Mouse (Mus musculus) layer of hippocampus, adult 9-11 months (tissue): ENCODE data around the gene Leo1.
"Not testable (repeated sequence)": the region's sequence is repeated elsewhere in the genome, so short reads cannot be mapped to it uniquely, and the experiment has no call there.

ENCODE experiments used
- DNase-seq: peaks from one replicate; pipeline ENCODE4 v3.0.0; 2022

Gene Leo1

GRCm38 (mm10) chr9:75427366-75428273, 13.7 kb upstream of the Leo1 start:
- peak; percentile 63 for DNase-seq

DNA sequence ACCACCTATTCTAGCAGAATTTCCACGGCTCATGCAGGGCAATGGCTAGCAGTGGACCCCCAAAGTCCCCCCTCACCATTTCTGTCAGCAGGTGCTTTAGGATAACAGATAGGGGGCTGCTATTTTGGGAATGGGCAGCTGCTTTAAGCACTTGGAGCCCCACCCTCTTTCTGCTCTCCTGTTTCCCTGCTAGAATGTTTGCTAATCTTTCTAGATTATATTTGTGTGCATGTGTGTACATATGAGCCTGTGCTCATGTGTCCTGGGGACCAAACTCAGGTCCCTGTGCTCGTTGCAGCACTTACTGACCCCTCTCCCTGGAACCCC, 13.1 kb upstream of the Leo1 start:
- DNase-seq: no peak

- no peak for DNase-seq
Measured at GRCm38 (mm10) chr9:75429040-75429439, 12.3 kb upstream of the Leo1 start.

GRCm38 (mm10) chr9:75429657-75430056, 11.7 kb upstream of the Leo1 start:
- no peak for DNase-seq

- DNase-seq: no peak
Measured at GRCm38 (mm10) chr9:75430822-75431621, 10.3 kb upstream of the Leo1 start.

GRCm38 (mm10) chr9:75432694-75433093, 8.6 kb upstream of the Leo1 start:
- DNase-seq: no peak

- peak; percentile 38 for DNase-seq
Measured at GRCm38 (mm10) chr9:75434172-75434793, 7.0 kb upstream of the Leo1 start.

DNA sequence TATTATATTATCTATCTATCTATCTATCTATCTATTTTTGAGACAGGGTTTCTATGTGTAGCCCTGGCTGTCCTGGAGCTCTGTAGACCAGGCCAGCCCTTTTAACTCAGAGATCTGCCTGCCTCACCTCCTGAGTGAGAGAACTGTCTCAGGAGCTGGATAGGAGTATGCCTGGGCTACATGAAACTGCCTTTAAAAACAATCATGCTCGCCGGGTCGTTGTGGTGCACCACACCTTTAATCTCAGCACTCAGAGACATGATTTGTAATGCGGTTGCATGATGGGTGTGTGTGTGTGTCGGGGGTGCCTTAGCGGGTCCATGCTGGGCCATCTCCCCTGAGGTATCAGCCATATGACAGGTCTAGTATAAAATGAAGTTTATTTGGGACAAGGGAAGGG, 6.5 kb upstream of the Leo1 start:
- DNase-seq: no peak

DNA sequence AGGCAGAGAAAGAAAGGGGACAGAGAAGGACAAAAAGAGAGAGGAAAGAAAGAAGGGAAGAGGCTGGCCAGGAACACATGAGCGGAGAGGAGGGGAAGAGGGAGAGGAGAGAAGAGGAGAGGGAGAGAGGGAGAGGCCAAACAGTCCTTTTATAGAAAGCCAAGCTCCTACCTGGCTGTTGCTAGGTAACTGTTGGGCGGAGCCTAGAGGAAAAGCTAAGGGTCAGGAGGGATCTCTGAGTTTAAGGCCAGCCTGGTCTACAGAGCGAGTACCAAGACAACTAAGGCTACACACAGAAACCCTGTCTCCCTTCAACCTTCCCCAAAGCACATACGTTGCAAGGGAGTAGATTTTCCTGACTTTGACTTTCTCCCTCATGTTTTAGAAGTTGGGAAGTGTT, 6.0 kb upstream of the Leo1 start:
- no peak for DNase-seq

DNA sequence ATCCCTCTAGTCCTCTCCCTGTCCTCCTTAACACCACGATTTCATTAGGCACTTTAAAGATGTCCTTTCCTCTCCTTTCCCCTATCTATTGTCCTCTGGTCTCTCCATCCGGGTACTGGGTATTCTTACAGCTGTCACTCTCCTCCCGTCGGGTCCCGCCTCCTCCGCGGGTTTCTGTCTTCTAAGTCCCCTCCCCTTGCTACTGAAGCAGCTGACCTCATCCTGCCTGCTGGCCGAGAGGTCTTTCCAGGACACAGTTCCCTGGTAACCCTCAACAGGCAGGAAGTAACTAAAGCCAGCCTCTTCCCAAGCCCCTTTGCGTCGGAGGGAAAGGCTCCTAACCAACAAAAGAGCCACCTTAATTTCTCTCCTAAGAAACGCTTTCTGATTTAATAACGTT, 5.4 kb upstream of the Leo1 start:
- DNase-seq: peak; percentile 83

- DNase-seq: no peak
Measured at GRCm38 (mm10) chr9:75437653-75438385, 3.5 kb upstream of the Leo1 start.

GRCm38 (mm10) chr9:75441691-75442131, 387 bp downstream of the Leo1 start:
- DNase-seq: no peak

GRCm38 (mm10) chr9:75444981-75445380, 3.7 kb downstream of the Leo1 start:
- no peak for DNase-seq

DNA sequence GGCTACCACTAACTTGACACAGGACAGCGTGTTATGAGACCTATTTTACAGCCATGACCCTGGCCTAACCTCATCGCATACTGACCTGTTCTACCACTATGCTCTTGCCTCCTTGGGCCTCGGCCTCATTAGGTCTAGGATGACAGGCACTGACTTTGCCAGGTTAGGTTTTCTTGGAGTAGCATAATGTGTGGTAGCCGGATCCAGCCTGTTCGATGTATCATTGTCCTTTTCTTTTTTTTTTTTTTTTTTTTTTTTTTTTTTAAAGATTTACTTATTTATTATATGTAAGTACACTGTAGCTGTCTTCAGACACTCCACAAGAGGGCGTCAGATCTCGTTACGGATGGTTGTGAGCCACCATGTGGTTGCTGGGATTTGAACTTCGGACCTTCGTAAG, 5.2 kb downstream of the Leo1 start:
- DNase-seq: not testable (repeated sequence)

GRCm38 (mm10) chr9:75448021-75448420, 6.7 kb downstream of the Leo1 start:
- DNase-seq: no peak

DNA sequence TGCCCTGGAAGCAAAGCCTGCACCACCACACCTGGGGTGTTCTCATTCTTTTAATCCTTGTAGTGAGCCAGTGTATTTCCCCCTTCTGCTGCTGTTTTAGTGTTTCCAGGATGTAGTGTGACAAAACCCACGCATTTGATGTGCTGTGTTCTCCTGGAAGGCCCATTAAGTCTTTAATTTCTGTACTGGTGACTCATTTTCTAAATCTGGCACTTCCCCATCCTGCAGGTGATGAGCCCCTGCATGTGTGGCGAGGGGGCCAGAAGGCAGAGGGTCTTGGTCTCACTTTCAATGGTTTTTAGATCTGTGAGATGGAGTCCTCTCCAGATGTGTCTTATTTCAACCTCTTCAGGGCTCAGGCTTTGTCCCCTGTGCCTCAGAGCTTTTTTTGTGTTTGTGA, 12.7 kb downstream of the Leo1 start:
- DNase-seq: no peak

GRCm38 (mm10) chr9:75455684-75456083, 14.4 kb downstream of the Leo1 start:
- no peak for DNase-seq

DNA sequence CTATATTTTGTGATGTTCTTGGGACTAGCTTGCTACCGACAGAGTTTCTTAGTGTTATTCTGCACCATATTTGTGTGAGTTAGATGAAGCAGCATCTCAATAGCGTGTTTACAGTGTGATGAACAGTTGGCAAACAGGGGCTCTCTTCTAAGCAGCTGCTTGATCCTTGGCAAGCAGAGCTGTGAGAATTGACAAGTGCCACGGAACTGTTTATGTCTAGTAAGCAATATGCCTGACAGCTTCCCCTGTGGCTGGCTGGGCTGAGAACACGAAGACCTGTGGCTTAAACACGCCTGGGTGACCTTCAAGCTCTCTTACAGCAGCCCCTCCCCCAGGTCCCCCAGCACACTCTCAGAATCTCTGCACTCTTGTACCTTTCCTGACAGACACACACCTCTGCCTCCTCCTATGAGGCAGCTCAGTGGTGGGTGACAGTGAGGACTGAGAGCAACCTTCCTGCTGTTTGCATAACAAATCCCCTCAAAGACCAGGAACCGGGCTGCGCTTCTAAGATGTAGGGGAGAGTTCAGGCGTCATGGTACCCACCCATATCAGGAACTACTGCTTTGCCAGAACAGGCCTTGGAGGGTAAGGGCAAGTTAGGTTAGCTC, 21.8 kb downstream of the Leo1 start:
- peak; percentile 53 for DNase-seq

GRCm38 (mm10) chr9:75465856-75466255, 24.5 kb downstream of the Leo1 start:
- no peak for DNase-seq

- no peak for DNase-seq
Measured at GRCm38 (mm10) chr9:75466641-75467040, 25.3 kb downstream of the Leo1 start.

GRCm38 (mm10) chr9:75467581-75467980, 26.3 kb downstream of the Leo1 start:
- no peak for DNase-seq

GRCm38 (mm10) chr9:75468297-75468696, 27.0 kb downstream of the Leo1 start:
- DNase-seq: no peak
